Mouse (Mus musculus): ENCODE measurements around the gene Gm10058. TPM values are rescaled to one million over a fixed set of nuclear protein-coding genes. Genes with fewer than 3 reads are reported as not detected.
"Not testable (repeated sequence)": the region's sequence is repeated elsewhere in the genome, so short reads cannot be mapped to it uniquely, and the experiment has no call there.

Gm10058 gene
- polyA plus RNA-seq (2015; fragmentation: Nextera tagmentation; extraction: Ambion mirVana): not detected in 2 replicates

DNA sequence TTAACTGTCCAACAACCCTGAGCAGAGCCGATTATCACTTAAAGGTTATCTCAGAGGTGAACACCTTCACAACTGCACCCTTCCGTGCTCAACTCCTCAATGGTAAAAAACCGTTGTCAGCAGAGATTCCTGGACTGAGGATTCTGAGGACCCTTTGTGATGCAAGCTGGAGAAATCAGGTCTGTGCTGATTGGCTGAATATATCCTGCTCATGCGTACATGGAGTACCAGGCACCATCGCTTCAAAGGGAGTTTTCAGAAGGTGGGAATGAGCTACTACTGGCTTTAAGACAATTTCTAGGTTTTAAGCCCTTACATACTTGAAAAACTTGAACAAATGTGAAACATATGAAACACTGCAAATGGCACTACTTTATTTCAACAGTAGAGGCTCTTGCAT lies at the start of gene Gm10058:
Gm10058 (minus strand) TSS at position 101 of the 400 bp plus-strand sequence.
- H3K36me3 ChIP-seq (ENCODE audit: control insufficient read depth, insufficient read depth, low read length); H3K9ac ChIP-seq (ENCODE audit: low read depth, low read length); H3K4me3 ChIP-seq (ENCODE audit: low read length); H3K4me1 ChIP-seq (ENCODE audit: control insufficient read depth, insufficient read depth, low read depth, low read length); ATAC-seq; H3K4me2 ChIP-seq (ENCODE audit: low read length); H3K27me3 ChIP-seq (replicated peaks; ENCODE audit: control insufficient read depth, insufficient read depth, low read length); H3K27ac ChIP-seq (ENCODE audit: low read depth, low read length); H3K9me3 ChIP-seq (ENCODE audit: control insufficient read depth, low read length): not testable (repeated sequence)
- WGBS: no CpG with 5 or more reads among the region's 5 CpGs

Data from hindbrain, embryonic 16.5 days (tissue).